Mouse (Mus musculus): ENCODE measurements around the gene Stat3. TPM values are rescaled to one million over a fixed set of nuclear protein-coding genes. Genes with fewer than 3 reads are reported as not detected.

The Stat3 gene
- polyA plus RNA-seq, 1 experiment from 2014 or later, result 45.1 TPM

DNA sequence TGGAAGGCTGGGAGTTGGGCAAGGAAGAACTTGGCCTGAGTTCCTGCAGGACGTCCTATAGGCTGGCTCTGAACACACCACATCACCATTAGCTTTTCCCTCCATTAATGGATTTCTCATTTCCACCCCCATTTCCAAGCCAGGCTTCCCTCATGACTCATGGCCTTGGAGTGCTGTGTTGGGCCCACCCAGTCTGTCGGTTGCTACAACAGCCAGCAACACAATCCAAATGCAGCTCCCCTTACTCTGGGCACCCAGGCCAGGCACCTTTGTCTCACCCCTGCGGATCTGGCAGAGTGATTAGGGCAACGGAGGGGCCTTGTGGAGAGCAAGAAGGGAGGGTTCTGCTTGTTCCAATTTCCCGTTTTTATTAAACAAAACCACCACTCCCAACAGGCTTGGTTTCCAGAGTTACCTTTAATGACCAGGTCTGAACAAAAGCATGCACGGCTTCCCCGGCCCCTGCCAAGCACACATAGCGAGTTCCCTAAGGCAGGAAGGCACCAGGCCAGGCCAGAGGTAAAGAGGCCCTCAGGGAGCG, 23.1 kb upstream of the Stat3 start:
- H3K36me3 ChIP-seq, result peaks cover 11% of the 10 kb centered on the region; the same call in 1 of the 2 replicates
- H3K9ac ChIP-seq, result no peak overlapping the region
- H3K4me1 ChIP-seq, result peaks cover 53% of the 10 kb centered on the region
- no peak overlapping the region for H3K4me3 ChIP-seq (replicated peaks)
- H3K27me3 ChIP-seq, result peaks cover 37% of the 10 kb centered on the region
- no peak overlapping the region for H3K4me2 ChIP-seq
- peak overlapping the region; percentile 19; the same call in 1 of the 2 replicates for H3K27ac ChIP-seq
- 61% methylated on average over 9 of the region's 9 CpGs for WGBS
- ATAC-seq (replicated peaks; ENCODE audit: low FRiP score), result no peak; the same call in 1 of the 2 replicates
- no peaks in the 10 kb centered on the region for H3K9me3 ChIP-seq (replicated peaks)

DNA sequence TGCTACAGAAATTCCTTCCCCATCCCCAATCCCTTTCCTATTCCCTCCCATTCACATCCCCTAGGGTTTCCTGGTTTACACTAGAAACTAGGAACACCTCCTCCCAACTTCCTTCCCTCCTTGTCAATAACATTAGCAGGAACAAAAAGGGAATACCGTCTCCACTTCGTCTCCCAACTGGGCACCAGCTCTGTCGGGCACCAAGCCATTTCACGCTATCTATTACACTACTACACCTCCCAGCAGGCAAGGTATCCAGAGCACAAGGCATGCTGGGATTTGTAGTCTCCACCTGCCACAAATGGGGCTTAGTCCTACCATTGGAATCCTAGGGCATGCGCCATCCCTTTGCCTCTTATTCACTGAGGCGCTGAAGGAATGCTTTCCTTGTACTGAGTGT, 21.2 kb upstream of the Stat3 start:
- Histone ChIP-seq H3K27ac (peak overlapping the region; percentile 3; the same call in 1 of the 2 replicates), H3K36me3 (peaks cover 11% of the 10 kb centered on the region; the same call in 1 of the 2 replicates), H3K9me3 (replicated peaks) (no peaks in the 10 kb centered on the region), H3K4me1 (peaks cover 49% of the 10 kb centered on the region), H3K4me3 (replicated peaks) (no peak overlapping the region), H3K27me3 (peaks cover 28% of the 10 kb centered on the region), H3K9ac (no peak overlapping the region), H3K4me2 (peak overlapping the region; percentile 34)
- WGBS, result 15% methylated on average over 6 of the region's 6 CpGs
- no peak; the same call in 1 of the 2 replicates for ATAC-seq (replicated peaks; ENCODE audit: low FRiP score)

DNA sequence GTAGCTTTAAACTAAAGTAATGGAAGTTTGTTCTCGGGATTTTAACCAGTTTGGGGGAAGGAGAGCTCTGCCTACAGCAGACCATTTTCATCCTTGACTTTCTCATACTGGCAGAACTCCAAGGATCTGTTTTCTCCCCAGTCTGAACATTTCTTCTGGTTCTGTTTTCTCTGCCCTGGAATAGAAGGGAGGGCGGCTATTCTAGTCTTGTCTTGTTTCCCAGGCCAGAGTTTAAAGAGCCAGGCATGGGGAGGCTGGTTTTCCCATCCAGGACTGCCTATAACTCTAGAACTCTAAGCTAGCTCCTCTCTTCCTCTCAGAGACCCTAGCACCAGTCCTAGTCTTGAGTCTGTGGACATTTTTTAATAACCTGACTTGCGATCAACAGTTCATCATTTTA, 20.5 kb upstream of the Stat3 start:
- peaks cover 49% of the 10 kb centered on the region for H3K4me1 ChIP-seq
- H3K4me2 ChIP-seq, result peak overlapping the region; percentile 56
- peak overlapping the region; percentile 29 for H3K27ac ChIP-seq
- ATAC-seq (replicated peaks; ENCODE audit: low FRiP score), result no peak
- WGBS, result 33% methylated on average over 3 of the region's 3 CpGs
- no peak overlapping the region for H3K9ac ChIP-seq
- H3K4me3 ChIP-seq (replicated peaks), result no peak overlapping the region
- H3K27me3 ChIP-seq, result peaks cover 22% of the 10 kb centered on the region
- peaks cover 11% of the 10 kb centered on the region; the same call in 1 of the 2 replicates for H3K36me3 ChIP-seq
- H3K9me3 ChIP-seq (replicated peaks), result no peaks in the 10 kb centered on the region

DNA sequence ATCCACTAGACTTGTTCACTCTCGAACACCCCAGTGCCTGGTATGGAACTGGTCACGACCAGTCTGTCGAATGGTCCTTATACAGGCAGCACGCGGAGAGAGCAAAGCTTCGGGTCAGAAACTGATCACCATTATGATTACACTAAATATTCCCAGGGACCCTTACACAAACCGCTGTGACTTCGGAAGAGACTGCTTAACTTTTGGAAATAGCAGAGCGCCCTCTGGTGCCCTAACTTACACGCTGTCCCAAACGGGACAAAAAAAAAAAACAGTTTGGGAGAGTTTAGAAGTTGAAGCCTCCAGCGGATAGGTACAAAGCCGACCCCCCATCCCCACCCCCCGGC, 20.1 kb upstream of the Stat3 start:
- Histone ChIP-seq H3K27me3 (peaks cover 22% of the 10 kb centered on the region), H3K9ac (peak overlapping the region; percentile 12; the same call in 1 of the 2 replicates), H3K9me3 (replicated peaks) (no peaks in the 10 kb centered on the region), H3K36me3 (peaks cover 11% of the 10 kb centered on the region; the same call in 1 of the 2 replicates), H3K4me2 (peak overlapping the region; percentile 56), H3K4me1 (peaks cover 48% of the 10 kb centered on the region), H3K27ac (no peak overlapping the region; the same call in 1 of the 2 replicates), H3K4me3 (replicated peaks) (peak overlapping the region; percentile 31)
- 5% methylated on average over 14 of the region's 14 CpGs for WGBS
- ATAC-seq (replicated peaks; ENCODE audit: low FRiP score), result 0 out of 2 replicates have a peak, but pooled peaks have one; percentile 5

DNA sequence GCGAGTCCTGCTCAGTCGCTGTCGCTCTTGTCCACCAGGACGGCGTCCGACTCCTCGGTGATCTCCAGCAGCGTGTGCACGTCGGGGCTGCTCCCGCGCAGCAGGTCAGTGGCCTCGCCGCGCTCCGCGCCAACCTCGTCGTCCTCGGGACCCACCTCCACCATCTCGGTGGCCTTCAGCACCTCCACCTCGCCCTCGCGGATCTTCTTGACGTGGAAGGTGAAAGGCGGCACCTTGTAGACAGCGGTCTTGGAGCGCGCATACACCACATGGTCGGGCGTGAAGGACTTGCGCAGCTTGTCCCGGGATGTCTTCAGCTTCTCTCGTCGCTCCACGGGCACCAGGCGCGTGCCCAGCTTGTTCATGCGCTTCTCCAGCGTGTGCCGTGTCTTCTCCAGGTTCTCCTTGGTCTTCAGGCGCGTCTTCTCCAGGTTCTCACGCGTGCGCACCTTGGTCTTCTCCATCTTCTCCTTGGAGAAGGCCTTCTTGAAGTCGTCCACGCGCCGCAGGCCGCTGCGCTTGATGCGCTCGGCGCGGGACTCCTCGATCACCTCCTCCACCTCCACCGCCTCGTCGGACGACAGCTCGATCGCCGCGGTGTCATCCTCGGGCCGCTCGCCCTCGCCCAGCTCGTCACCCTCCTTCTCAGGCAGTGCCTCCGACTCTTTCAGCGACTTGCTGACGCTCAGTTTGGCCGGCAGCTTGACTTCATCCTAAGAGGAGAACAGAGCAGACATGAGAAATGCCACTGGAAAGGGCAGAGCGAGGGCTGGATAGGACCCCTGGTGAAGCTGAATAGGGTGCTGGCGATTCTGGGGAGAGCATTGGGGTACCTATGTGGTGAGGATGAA, 19.5 kb upstream of the Stat3 start:
- Histone ChIP-seq H3K4me2 (peak overlapping the region; percentile 56), H3K27me3 (peaks cover 22% of the 10 kb centered on the region), H3K36me3 (peaks cover 11% of the 10 kb centered on the region; the same call in 1 of the 2 replicates), H3K4me1 (peaks cover 42% of the 10 kb centered on the region), H3K9ac (peak overlapping the region; percentile 12; the same call in 1 of the 2 replicates), H3K9me3 (replicated peaks) (no peaks in the 10 kb centered on the region), H3K27ac (no peak overlapping the region), H3K4me3 (replicated peaks) (peak overlapping the region; percentile 31)
- WGBS, result 17% methylated on average over 76 of the region's 76 CpGs
- ATAC-seq (replicated peaks; ENCODE audit: low FRiP score), result no peak

DNA sequence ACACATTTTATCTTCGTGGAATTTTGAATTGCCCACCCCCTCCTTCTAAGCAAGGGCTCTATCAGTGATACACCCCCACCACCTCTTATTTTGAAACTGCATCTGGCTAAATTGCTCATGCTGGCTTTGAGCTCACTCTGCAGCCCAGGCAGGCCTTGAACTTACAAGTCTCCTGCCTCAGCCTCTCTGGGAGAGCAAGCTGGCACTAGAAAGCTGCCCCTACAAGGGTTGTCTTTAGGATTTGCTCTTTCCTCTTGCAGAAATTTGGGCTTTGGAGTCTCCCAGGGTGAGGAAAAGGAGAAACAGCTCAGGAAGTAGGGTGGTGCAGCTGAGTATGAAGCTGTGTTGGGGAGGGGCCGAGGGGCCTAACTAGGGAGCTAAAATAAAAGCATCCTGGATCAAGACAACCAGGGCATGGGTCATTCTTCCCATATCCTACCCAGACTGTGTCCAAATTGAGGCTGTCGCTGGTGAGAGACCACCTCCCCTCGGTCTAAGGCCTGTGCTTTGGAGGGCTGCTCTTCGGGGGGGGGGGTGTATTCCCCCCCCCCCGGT, 18.7 kb upstream of the Stat3 start:
- peaks cover 39% of the 10 kb centered on the region for H3K4me1 ChIP-seq
- H3K9me3 ChIP-seq (replicated peaks), result no peaks in the 10 kb centered on the region
- H3K36me3 ChIP-seq, result peaks cover 11% of the 10 kb centered on the region; the same call in 1 of the 2 replicates
- no peak overlapping the region; the same call in 1 of the 2 replicates for H3K4me2 ChIP-seq
- H3K4me3 ChIP-seq (replicated peaks), result no peak overlapping the region
- peaks cover 22% of the 10 kb centered on the region for H3K27me3 ChIP-seq
- no peak overlapping the region for H3K9ac ChIP-seq
- WGBS, result 43% methylated on average over 6 of the region's 6 CpGs
- no peak for ATAC-seq (replicated peaks; ENCODE audit: low FRiP score)
- H3K27ac ChIP-seq, result no peak overlapping the region

DNA sequence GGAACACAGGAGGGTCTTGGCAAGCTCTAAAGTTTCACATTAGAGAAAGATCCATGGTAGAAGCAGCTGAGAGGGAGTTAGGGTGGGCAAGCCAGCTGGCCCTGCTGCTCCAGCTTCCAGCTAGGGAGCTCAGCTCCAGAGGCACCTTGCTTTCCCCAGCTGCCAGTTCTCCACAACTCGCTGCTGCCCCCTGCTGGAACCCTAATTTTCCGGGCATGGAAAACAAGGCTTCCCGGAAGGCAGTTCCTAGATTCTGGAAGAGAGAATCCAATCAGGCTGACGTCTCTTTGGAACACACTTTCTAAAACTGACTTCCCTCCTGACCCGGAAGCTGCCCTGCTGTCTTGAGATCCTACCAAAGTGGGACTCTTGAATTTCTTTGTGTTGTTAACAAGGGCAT, 17.9 kb upstream of the Stat3 start:
- H3K4me3 ChIP-seq (replicated peaks), result no peak overlapping the region
- no peak overlapping the region for H3K9ac ChIP-seq
- 4% methylated on average over 5 of the region's 5 CpGs for WGBS
- no peak overlapping the region for H3K27ac ChIP-seq
- H3K27me3 ChIP-seq, result peaks cover 22% of the 10 kb centered on the region
- no peaks in the 10 kb centered on the region for H3K9me3 ChIP-seq (replicated peaks)
- H3K4me1 ChIP-seq, result peaks cover 34% of the 10 kb centered on the region
- H3K4me2 ChIP-seq, result no peak overlapping the region
- no peak for ATAC-seq (replicated peaks; ENCODE audit: low FRiP score)
- H3K36me3 ChIP-seq, result peaks cover 11% of the 10 kb centered on the region; the same call in 1 of the 2 replicates

DNA sequence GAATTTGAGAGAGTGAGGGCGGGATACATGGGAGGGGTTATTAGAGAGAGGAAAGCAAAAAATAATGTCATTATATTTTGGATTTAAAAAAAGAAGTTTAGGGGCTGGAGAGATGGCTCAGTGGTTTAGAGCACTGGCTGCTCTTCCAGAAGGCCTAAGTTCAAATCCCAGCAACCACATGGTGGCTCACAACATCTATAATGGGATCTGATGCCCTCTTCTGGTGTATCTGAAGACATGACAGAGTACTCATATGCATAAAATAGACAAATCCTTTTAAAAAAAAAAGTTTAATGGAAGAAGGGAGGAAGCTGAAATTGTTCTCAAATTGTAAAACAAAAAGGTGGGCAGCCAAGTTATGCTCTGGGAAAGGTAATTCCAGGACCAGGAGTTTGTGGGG, 10.2 kb upstream of the Stat3 start:
- ATAC-seq (replicated peaks; ENCODE audit: low FRiP score), result no peak
- Histone ChIP-seq H3K9me3 (replicated peaks) (0 out of 2 replicates have a peak, but pooled peaks cover 4% of the 10 kb centered on the region), H3K27me3 (no peaks in the 10 kb centered on the region), H3K4me1 (0 out of 2 replicates have a peak, but pooled peaks cover 7% of the 10 kb centered on the region), H3K9ac (no peak overlapping the region), H3K36me3 (no peaks in the 10 kb centered on the region), H3K27ac (no peak overlapping the region), H3K4me2 (no peak overlapping the region), H3K4me3 (replicated peaks) (no peak overlapping the region)
- 100% methylated on average over 1 of the region's 1 CpGs for WGBS

DNA sequence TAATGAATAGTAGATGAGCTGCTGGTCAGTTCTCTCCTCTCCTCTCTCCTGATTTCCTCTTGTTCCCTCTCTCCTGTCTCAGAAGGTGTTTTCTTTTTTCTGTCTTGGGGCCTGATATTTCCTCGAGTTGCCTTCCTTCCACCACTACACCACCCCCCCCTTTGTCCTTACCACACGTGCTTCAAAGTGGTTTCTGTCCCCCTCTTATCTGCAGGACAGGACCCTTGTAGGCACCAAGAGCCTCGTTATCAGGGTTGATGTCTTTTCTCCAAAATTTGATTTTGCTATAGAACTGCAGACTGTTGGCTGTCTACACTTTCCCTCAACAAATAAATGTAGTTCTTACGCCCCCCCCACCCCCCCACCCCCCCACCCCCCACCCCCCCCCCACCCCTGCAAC, 9.0 kb upstream of the Stat3 start:
- Histone ChIP-seq H3K36me3 (no peaks in the 10 kb centered on the region), H3K27me3 (no peaks in the 10 kb centered on the region), H3K4me1 (0 out of 2 replicates have a peak, but pooled peaks cover 7% of the 10 kb centered on the region), H3K27ac (no peak overlapping the region), H3K4me3 (replicated peaks) (no peak overlapping the region), H3K9me3 (replicated peaks) (0 out of 2 replicates have a peak, but pooled peaks cover 4% of the 10 kb centered on the region), H3K9ac (no peak overlapping the region), H3K4me2 (no peak overlapping the region)
- ATAC-seq (replicated peaks; ENCODE audit: low FRiP score), result no peak
- 53% methylated on average over 4 of the region's 4 CpGs for WGBS

DNA sequence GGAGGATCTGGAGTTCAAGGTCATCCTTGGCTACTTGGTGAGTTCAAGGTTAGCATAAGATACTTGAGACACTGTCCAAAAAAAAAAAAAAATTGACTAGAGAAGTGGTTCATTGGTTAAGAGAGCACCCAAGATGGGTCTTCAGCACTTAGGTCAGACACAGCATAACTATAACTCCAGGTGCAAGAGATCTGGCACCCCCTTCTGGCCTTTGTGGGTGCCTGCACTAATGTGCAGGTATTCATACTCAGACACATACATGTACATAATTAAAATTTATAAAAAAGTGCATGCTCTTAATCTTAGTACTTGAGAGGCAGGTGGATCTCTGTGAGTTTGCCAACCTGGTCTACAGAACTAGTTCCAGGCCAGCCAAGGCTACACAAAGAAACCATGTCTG, 8.2 kb upstream of the Stat3 start:
- ATAC-seq (replicated peaks; ENCODE audit: low FRiP score), result no peak
- no peaks in the 10 kb centered on the region for H3K36me3 ChIP-seq

DNA sequence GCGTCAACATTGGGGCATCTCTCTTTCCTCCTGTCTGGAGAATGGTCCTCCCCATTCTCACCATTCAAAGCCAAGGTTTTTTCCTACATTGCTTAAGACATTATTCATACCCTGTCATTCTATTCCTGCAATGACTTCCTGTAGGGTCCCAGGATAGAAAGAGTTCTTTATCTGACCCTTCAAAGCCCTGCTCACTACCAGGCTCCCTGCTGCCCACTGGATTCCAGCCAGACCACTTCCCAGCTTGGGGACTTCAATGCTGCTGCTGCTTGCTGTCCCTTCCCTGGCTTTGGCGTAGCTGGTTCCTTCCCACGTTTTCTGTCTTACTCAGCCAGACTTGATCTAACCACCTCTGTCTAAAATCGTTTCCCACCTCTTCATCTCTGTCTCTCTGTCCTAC, 7.5 kb upstream of the Stat3 start:
- Histone ChIP-seq H3K9me3 (replicated peaks) (0 out of 2 replicates have a peak, but pooled peaks cover 4% of the 10 kb centered on the region), H3K4me2 (no peak overlapping the region), H3K27ac (0 out of 2 replicates have a peak overlapping the region, but pooled peaks have one; percentile 6), H3K9ac (no peak overlapping the region), H3K36me3 (no peaks in the 10 kb centered on the region), H3K27me3 (no peaks in the 10 kb centered on the region), H3K4me1 (0 out of 2 replicates have a peak, but pooled peaks cover 3% of the 10 kb centered on the region), H3K4me3 (replicated peaks) (no peak overlapping the region)
- ATAC-seq (replicated peaks; ENCODE audit: low FRiP score), result no peak
- 41% methylated on average over 4 of the region's 4 CpGs for WGBS

More for the DNA sequence above, 8.2 kb upstream of the Stat3 start:
- 0 out of 2 replicates have a peak overlapping the region, but pooled peaks have one; percentile 6 for H3K27ac ChIP-seq
- no peaks in the 10 kb centered on the region for H3K27me3 ChIP-seq
- H3K4me1 ChIP-seq, result 0 out of 2 replicates have a peak, but pooled peaks cover 7% of the 10 kb centered on the region
- H3K4me3 ChIP-seq (replicated peaks), result no peak overlapping the region
- H3K9me3 ChIP-seq (replicated peaks), result 0 out of 2 replicates have a peak, but pooled peaks cover 4% of the 10 kb centered on the region
- H3K4me2 ChIP-seq, result no peak overlapping the region
- H3K9ac ChIP-seq, result no peak overlapping the region

DNA sequence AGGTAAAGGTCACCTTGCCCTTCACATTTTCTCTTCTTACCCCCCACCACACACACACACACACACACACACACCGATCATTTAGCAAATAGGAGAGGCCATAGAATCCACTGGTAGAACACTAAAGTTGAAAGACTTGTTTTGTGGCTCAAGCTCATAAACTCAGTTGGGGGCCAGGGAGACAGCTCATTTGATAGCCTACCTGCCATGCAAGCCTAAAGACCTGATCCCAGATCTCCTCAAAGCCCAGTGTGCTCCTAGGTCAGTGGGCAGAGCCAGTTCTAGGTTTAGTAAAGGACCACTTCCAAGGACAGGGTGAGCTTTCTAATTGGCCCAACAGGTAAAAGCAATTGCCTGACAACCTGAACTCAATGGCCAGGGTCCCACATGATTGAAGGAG, 3.0 kb upstream of the Stat3 start:
- no peak overlapping the region for H3K27ac ChIP-seq
- H3K36me3 ChIP-seq, result no peaks in the 10 kb centered on the region
- no peaks in the 10 kb centered on the region for H3K27me3 ChIP-seq
- no peak overlapping the region for H3K4me2 ChIP-seq
- H3K4me1 ChIP-seq, result peaks cover 21% of the 10 kb centered on the region
- H3K9ac ChIP-seq, result no peak overlapping the region
- ATAC-seq (replicated peaks; ENCODE audit: low FRiP score), result no peak
- no peak overlapping the region for H3K4me3 ChIP-seq (replicated peaks)
- WGBS, result 59% methylated on average over 1 of the region's 1 CpGs
- 0 out of 2 replicates have a peak, but pooled peaks cover 4% of the 10 kb centered on the region for H3K9me3 ChIP-seq (replicated peaks)
